Mouse (Mus musculus): ENCODE measurements around the gene Tmem243. TPM values are rescaled to one million over a fixed set of nuclear protein-coding genes. Genes with fewer than 3 reads are reported as not detected.
"Not testable (repeated sequence)": the region's sequence is repeated elsewhere in the genome, so short reads cannot be mapped to it uniquely, and the experiment has no call there.

The Tmem243 gene
- polyA plus RNA-seq, 1 experiment from 2014 or later, result 5.3 TPM

- peaks cover 13% of the 10 kb centered on the region for H3K4me1 ChIP-seq (ENCODE audit: control insufficient read depth, insufficient read depth, low read length)
- H3K9ac ChIP-seq (ENCODE audit: low read depth, low read length), result peak overlapping the region; percentile 97
- H3K4me3 ChIP-seq (ENCODE audit: low read length), result peak overlapping the region; percentile 95
- no peaks in the 10 kb centered on the region for H3K9me3 ChIP-seq (ENCODE audit: control insufficient read depth, low read length)
- peak; percentile 79 for ATAC-seq
- no peaks in the 10 kb centered on the region for H3K36me3 ChIP-seq (ENCODE audit: control insufficient read depth, insufficient read depth, low read length)
- H3K27ac ChIP-seq (ENCODE audit: low read length), result peak overlapping the region; percentile 100
- no peaks in the 10 kb centered on the region for H3K27me3 ChIP-seq (replicated peaks; ENCODE audit: control insufficient read depth, insufficient read depth, low read length)
- WGBS, result under 1% methylated on average over 48 of the region's 55 CpGs
- peak overlapping the region; percentile 68 for H3K4me2 ChIP-seq (ENCODE audit: low read depth, low read length)
Observed at GRCm38 (mm10) chr5:9160831-9161455, 60.5 kb downstream of the Tmem243 start.

GRCm38 (mm10) chr5:9161456-9162041, 61.1 kb downstream of the Tmem243 start, which contains the start of gene Dmtf1:
Gene Dmtf1 (minus strand): TSS chr5:9161776.
- WGBS, result under 1% methylated on average over 54 of the region's 64 CpGs
- Histone ChIP-seq H3K9ac (ENCODE audit: low read depth, low read length) (peak within 1 kb of the TSS; percentile 97), H3K27ac (ENCODE audit: low read length) (peak within 1 kb of the TSS; percentile 100), H3K4me3 (ENCODE audit: low read length) (peak within 1 kb of the TSS; percentile 95), H3K4me1 (ENCODE audit: control insufficient read depth, insufficient read depth, low read length) (peaks cover 13% of the 10 kb centered on the region), H3K27me3 (replicated peaks; ENCODE audit: control insufficient read depth, insufficient read depth, low read length) (no peaks in the 10 kb centered on the region), H3K36me3 (ENCODE audit: control insufficient read depth, insufficient read depth, low read length) (no peaks in the 10 kb centered on the region), H3K4me2 (ENCODE audit: low read depth, low read length) (peak within 1 kb of the TSS; percentile 86), H3K9me3 (ENCODE audit: control insufficient read depth, low read length) (no peaks in the 10 kb centered on the region)
- peak; percentile 97 for ATAC-seq

- Histone ChIP-seq H3K4me1 (ENCODE audit: control insufficient read depth, insufficient read depth, low read length) (peaks cover 11% of the 10 kb centered on the region), H3K36me3 (ENCODE audit: control insufficient read depth, insufficient read depth, low read length) (no peaks in the 10 kb centered on the region), H3K27ac (ENCODE audit: low read length) (peak overlapping the region; percentile 83), H3K4me2 (ENCODE audit: low read depth, low read length) (peak overlapping the region; percentile 86), H3K27me3 (replicated peaks; ENCODE audit: control insufficient read depth, insufficient read depth, low read length) (no peaks in the 10 kb centered on the region), H3K9ac (ENCODE audit: low read depth, low read length) (peak overlapping the region; percentile 81), H3K4me3 (ENCODE audit: low read length) (peak overlapping the region; percentile 95), H3K9me3 (ENCODE audit: control insufficient read depth, low read length) (no peaks in the 10 kb centered on the region)
- peak; percentile 11 for ATAC-seq
- 12% methylated on average over 7 of the region's 7 CpGs for WGBS
Observed at GRCm38 (mm10) chr5:9162088-9162487, 61.6 kb downstream of the Tmem243 start.

GRCm38 (mm10) chr5:9163411-9163810, 62.9 kb downstream of the Tmem243 start:
- Histone ChIP-seq H3K27me3 (replicated peaks; ENCODE audit: control insufficient read depth, insufficient read depth, low read length) (no peaks in the 10 kb centered on the region), H3K9me3 (ENCODE audit: control insufficient read depth, low read length) (no peaks in the 10 kb centered on the region), H3K4me2 (ENCODE audit: low read depth, low read length) (no peak overlapping the region), H3K27ac (ENCODE audit: low read length) (no peak overlapping the region), H3K9ac (ENCODE audit: low read depth, low read length) (no peak overlapping the region), H3K4me3 (ENCODE audit: low read length) (no peak overlapping the region), H3K4me1 (ENCODE audit: control insufficient read depth, insufficient read depth, low read length) (peaks cover 6% of the 10 kb centered on the region; the same call in 1 of the 2 replicates), H3K36me3 (ENCODE audit: control insufficient read depth, insufficient read depth, low read length) (no peaks in the 10 kb centered on the region)
- WGBS, result 85% methylated on average over 3 of the region's 3 CpGs
- no peak for ATAC-seq

GRCm38 (mm10) chr5:9165151-9165550, 64.7 kb downstream of the Tmem243 start:
- not testable (repeated sequence) for H3K36me3 ChIP-seq (ENCODE audit: control insufficient read depth, insufficient read depth, low read length); H3K4me1 ChIP-seq (ENCODE audit: control insufficient read depth, insufficient read depth, low read length); H3K4me2 ChIP-seq (ENCODE audit: low read depth, low read length); H3K9ac ChIP-seq (ENCODE audit: low read depth, low read length); H3K4me3 ChIP-seq (ENCODE audit: low read length); H3K27me3 ChIP-seq (replicated peaks; ENCODE audit: control insufficient read depth, insufficient read depth, low read length); ATAC-seq; H3K27ac ChIP-seq (ENCODE audit: low read length); H3K9me3 ChIP-seq (ENCODE audit: control insufficient read depth, low read length)
- WGBS, result 90% methylated on average over 10 of the region's 10 CpGs

GRCm38 (mm10) chr5:9166366-9166765, 65.9 kb downstream of the Tmem243 start:
- H3K27me3 ChIP-seq (replicated peaks; ENCODE audit: control insufficient read depth, insufficient read depth, low read length), result no peaks in the 10 kb centered on the region
- no peak for ATAC-seq
- no peak overlapping the region for H3K4me2 ChIP-seq (ENCODE audit: low read depth, low read length)

GRCm38 (mm10) chr5:9169328-9170005, 69.0 kb downstream of the Tmem243 start:
- not testable (repeated sequence) for H3K36me3 ChIP-seq (ENCODE audit: control insufficient read depth, insufficient read depth, low read length); H3K9me3 ChIP-seq (ENCODE audit: control insufficient read depth, low read length); H3K27ac ChIP-seq (ENCODE audit: low read length); H3K4me2 ChIP-seq (ENCODE audit: low read depth, low read length); H3K27me3 ChIP-seq (replicated peaks; ENCODE audit: control insufficient read depth, insufficient read depth, low read length); H3K9ac ChIP-seq (ENCODE audit: low read depth, low read length); H3K4me3 ChIP-seq (ENCODE audit: low read length); ATAC-seq; H3K4me1 ChIP-seq (ENCODE audit: control insufficient read depth, insufficient read depth, low read length)
- WGBS, result 80% methylated on average over 4 of the region's 5 CpGs

More at GRCm38 (mm10) chr5:9166366-9166765, 65.9 kb downstream of the Tmem243 start:
- H3K36me3 ChIP-seq (ENCODE audit: control insufficient read depth, insufficient read depth, low read length), result no peaks in the 10 kb centered on the region
- H3K9ac ChIP-seq (ENCODE audit: low read depth, low read length), result no peak overlapping the region
- H3K4me3 ChIP-seq (ENCODE audit: low read length), result no peak overlapping the region
- no peak overlapping the region for H3K27ac ChIP-seq (ENCODE audit: low read length)
- no peaks in the 10 kb centered on the region for H3K9me3 ChIP-seq (ENCODE audit: control insufficient read depth, low read length)
- peaks cover 6% of the 10 kb centered on the region; the same call in 1 of the 2 replicates for H3K4me1 ChIP-seq (ENCODE audit: control insufficient read depth, insufficient read depth, low read length)
- WGBS, result 60% methylated on average over 8 of the region's 8 CpGs

- WGBS, result 90% methylated on average over 2 of the region's 2 CpGs
Observed at GRCm38 (mm10) chr5:9173295-9173694, 72.8 kb downstream of the Tmem243 start.

GRCm38 (mm10) chr5:9186467-9186866, 86.0 kb downstream of the Tmem243 start:
- H3K27ac ChIP-seq (ENCODE audit: low read length), result no peak overlapping the region
- no peak overlapping the region for H3K9ac ChIP-seq (ENCODE audit: low read depth, low read length)
- H3K4me1 ChIP-seq (ENCODE audit: control insufficient read depth, insufficient read depth, low read length), result no peaks in the 10 kb centered on the region
- H3K4me3 ChIP-seq (ENCODE audit: low read length), result no peak overlapping the region
- WGBS, result 68% methylated on average over 1 of the region's 1 CpGs
- ATAC-seq, result no peak
- no peaks in the 10 kb centered on the region for H3K36me3 ChIP-seq (ENCODE audit: control insufficient read depth, insufficient read depth, low read length)
- H3K9me3 ChIP-seq (ENCODE audit: control insufficient read depth, low read length), result no peaks in the 10 kb centered on the region
- H3K27me3 ChIP-seq (replicated peaks; ENCODE audit: control insufficient read depth, insufficient read depth, low read length), result no peaks in the 10 kb centered on the region
- H3K4me2 ChIP-seq (ENCODE audit: low read depth, low read length), result no peak overlapping the region

More at GRCm38 (mm10) chr5:9173295-9173694, 72.8 kb downstream of the Tmem243 start:
- Histone ChIP-seq H3K27ac (ENCODE audit: low read length) (no peak overlapping the region), H3K4me3 (ENCODE audit: low read length) (no peak overlapping the region), H3K27me3 (replicated peaks; ENCODE audit: control insufficient read depth, insufficient read depth, low read length) (no peaks in the 10 kb centered on the region), H3K9ac (ENCODE audit: low read depth, low read length) (no peak overlapping the region), H3K9me3 (ENCODE audit: control insufficient read depth, low read length) (no peaks in the 10 kb centered on the region), H3K4me1 (ENCODE audit: control insufficient read depth, insufficient read depth, low read length) (no peaks in the 10 kb centered on the region), H3K36me3 (ENCODE audit: control insufficient read depth, insufficient read depth, low read length) (no peaks in the 10 kb centered on the region), H3K4me2 (ENCODE audit: low read depth, low read length) (no peak overlapping the region)
- ATAC-seq, result no peak
